Mouse (Mus musculus) frontal cortex, postnatal 36 days (tissue): ENCODE data around the gene Apof.

Experiments
- DNase-seq, 2 experiments: peaks; one replicate each; pipeline ENCODE4 v3.0.0; 2022; ENCODE audit warnings: low spot score in 2 of 2

Apof gene

GRCm38 (mm10) chr10:128268371-128268770 is at the start of gene Apof:
Gene Apof, plus strand, starts transcription at chr10:128268671.
- DNase-seq = no peak

DNA sequence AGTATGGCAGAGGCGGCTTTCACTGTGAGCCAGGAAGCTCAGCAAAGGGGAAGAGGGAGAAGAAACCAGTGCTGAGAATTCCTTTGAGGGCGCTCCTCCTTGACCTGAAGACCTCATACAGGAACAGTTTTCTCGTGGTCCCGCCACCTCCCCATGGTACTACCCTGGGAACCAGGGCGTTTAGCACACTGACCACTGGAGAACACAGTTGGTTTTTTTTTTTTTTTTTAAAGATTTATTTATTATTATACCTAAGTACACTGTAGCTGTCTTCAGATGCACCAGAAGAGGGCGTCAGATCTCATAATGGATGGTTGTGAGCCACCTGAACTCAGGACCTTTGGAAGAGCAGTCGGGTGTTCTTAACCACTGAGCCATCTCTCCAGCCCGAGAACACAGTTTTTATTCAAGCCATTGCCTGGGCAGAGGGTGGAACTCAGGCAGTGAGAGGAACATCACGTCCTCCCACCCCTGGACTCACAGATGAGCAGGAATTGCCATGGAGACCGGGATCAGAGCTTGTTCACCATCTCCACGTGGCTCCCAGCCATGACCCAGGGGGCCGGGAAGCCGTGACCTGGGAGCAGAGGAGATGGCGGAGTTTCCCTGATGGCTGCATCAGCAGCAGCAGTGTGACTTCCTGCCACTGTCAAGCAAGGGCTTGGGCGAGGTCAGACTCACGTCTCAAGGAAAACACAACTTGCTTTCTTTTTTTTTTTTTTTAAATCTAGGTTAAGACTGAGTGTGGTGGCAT is 46.8 kb upstream of the Apof start:
- no peak for DNase-seq

DNA sequence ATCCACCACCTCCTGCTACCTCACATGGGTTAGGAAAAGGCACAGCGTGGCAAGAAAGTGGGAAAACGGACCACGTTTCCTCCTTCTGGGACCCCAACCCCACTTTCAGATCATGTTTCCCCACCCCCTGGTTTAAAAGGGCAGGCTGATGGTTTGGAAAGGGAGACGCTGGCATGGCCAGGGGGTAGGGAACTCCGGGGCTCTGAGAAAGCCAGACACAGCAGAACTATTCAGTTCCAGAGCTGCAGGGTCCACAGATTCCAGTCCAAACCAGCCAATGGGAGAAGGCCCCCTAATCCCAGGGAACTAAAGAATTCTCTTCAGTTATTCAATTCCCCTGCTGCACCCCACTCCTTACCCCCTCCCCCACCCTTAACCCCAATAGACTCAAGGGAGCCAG is 43.4 kb upstream of the Apof start:
- DNase-seq = no peak

- no peak for DNase-seq
These were observed 42.9 kb upstream of the Apof start, which contains the start of gene Mip for GRCm38 (mm10) chr10:128225538-128225937. Gene Mip, plus strand, starts transcription at chr10:128225838.

DNA sequence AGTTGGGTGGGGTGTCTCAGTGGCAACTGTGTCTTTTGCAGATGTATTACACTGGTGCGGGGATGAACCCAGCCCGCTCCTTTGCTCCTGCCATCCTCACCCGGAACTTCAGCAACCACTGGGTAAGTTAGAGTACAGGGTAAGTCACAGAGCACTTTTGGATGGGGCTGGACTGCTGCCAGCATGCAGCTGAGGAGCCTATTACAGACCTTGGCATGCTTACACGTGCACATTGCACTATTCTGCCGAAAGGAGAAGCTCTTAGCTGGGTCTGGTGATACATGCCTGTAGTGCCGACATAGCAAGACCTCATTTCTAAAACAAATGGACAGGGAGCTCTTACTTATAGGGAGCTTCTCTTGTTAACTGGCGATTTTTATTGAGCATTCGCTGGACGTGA is 40.9 kb upstream of the Apof start:
- no peak for DNase-seq

- DNase-seq = no peak
These were observed 40.5 kb upstream of the Apof start for GRCm38 (mm10) chr10:128228009-128228408.

- no peak for DNase-seq
These were observed 37.9 kb upstream of the Apof start for GRCm38 (mm10) chr10:128230582-128230981.

DNA sequence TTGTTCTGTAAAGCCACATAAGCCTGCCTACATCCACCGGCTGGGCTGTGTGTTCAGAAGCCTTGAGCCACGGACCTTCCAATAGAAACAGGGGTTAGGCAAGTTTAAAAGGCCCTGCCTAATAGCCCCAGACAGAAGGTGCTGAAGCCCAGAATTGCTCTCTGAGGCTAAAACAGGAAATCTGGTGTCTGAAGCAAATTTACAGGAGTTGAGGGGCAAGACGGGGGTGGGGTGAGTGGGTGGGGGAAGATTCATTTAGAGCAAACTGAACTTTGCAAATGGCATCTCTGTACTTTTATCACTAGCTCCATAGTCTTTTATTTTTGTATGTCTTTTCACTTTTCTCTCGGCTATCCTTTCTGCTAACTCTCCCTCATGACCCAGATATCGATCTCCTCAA is 37.3 kb upstream of the Apof start:
- no peak for DNase-seq

DNA sequence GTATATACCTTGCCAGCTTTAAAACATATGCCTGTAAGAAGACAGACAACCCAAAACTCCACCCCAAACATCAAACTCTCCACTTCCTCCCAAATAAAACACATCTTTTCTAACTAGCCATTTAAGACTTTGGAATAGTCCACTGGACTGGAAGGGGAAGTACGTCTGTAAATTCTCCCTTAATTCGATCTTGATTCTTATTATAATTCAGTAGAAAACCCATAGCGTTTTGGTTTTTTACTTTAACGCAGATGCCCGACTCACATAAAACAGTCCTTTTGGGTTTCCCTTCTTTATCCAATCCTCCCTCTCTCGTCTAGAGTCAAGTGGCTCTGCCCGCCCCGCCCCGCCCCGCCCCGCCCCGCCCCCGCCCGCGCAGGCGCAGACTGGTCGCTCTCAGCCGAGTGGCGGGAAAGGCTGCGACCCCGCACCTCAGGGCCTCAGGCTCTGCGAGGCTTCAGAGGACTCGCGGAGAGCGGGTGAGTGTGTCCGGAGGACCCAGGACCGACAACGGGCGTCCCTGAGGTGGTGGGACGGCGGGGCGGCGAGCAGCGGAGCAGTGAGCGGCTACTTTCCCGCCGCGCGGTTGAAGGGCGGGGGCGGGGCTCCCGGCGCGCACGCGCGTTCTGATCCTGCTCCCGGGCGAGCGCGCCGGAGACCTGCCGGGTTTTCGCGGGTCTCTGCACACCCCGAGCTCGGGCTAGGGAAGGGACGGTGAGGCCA is 36.6 kb upstream of the Apof start, which contains the start of gene Timeless:
TSS of gene Timeless (plus strand) at position 369 of the 723 bp plus-strand sequence.
- peak; percentile 85 to 89 for DNase-seq

- peak; percentile 28 to 77 for DNase-seq
These were observed 36.0 kb upstream of the Apof start for GRCm38 (mm10) chr10:128232420-128232985.

DNA sequence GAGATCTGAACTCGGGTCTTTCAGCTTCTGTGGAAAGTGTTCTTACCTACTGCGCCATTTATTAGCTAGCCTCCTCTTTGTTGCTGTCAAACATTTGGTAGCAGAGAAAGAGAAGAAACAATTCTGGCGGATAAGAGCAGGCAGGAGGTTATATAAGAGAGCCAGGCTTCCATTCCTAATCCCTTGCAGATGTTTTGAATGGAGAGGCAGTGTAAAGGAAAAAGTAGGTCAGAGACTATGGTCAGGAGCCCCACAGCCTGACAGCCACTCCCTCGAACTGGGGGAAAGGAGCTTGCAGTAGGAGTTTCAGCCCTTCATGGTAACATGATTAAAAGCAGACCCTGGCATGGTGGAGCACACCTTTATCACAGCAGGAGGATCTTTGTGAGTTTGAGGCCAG is 32.1 kb upstream of the Apof start:
- no peak for DNase-seq

- peak; percentile 14 to 22 for DNase-seq
These were observed 30.5 kb upstream of the Apof start for GRCm38 (mm10) chr10:128237807-128238480.

- no peak for DNase-seq
These were observed 29.3 kb upstream of the Apof start for GRCm38 (mm10) chr10:128239140-128239539.

DNA sequence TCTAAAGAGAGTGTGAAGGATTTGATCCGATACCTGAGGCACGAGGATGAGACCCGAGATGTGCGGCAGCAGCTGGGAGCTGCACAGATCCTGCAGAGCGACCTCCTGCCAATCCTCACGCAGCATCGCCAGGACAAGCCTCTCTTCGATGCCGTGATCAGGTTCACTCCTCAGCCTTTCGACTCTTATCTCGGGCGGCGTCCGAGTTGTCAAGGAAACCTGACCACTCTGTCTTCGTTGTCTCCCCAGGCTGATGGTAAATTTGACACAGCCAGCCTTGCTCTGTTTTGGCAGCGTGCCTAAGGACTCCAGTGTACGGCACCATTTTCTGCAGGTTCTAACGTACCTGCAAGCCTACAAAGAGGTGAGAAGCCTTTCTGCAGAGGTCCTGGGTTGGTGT is 28.3 kb upstream of the Apof start:
- DNase-seq = no peak

DNA sequence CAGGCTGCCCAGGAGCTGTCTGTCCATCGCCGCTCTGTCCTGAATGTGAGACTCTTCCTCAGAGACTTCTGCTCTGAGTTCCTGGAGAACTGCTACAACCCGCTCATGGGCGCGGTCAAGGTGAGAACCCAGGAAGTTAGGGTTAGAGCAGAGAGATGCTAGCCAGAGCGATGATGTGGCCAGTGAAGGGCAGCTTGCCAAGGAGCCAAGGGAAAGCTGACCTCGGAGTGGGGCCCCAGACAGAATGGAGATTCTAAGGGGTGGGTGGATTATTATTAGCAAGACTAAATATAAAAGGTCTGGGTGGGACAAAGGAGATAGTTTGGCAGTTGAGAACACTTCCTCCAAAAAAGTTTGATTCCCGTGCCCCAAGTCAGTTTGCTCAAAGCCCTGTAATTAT is 25.2 kb upstream of the Apof start:
- DNase-seq = no peak

GRCm38 (mm10) chr10:128244121-128244520 is 24.4 kb upstream of the Apof start:
- no peak for DNase-seq

DNA sequence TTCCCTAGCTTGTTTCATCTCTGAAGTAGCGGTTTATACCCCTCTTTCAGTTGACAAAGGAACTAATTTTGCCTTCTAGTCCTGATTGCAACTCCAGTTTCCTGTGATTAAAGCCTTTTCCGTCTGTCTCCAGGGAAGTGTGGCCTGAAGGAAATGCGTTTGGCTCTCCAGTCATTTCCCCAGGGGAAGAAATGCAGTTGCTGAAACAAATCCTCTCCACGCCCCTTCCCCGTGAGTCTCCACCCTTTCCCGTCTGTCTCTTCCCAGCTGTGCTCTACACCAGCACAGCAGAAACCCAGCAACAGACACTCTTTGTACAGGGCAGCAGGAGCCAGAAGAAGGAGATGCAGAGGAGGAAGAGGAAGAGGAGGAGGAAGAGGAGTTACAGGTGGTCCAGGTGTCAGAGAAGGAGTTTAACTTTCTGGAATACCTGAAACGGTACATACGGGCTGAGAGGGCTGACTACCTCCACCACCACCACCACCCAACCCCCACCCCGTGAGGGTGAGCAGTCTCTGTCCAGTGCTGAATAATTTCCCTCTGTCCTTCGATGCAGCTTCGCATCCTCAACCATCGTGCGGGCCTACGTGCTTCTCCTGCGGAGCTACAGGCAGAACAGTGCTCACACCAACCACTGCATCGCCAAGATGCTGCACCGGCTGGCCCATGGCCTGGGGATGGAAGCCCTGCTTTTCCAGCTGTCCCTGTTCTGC is 21.3 kb upstream of the Apof start:
- DNase-seq = no peak

DNA sequence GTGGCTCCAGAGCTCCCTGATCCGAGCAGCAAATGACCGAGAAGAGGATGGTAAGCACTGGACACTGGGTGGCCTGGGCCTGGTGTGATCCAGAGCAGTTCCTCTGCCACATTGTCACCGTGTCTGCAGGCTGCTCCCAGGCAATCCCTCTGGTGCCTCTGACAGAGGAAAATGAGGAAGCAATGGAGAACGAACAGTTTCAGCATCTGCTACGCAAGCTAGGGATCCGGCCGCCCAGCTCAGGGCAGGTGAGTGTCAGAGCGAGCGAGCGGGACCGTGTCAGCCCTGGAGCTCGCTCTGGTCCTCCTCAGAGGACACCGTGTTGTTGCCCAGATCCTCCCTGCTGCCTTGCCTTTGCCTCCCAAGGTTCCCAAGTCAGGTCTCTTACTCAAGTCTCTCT is 17.9 kb upstream of the Apof start:
- no peak for DNase-seq

DNA sequence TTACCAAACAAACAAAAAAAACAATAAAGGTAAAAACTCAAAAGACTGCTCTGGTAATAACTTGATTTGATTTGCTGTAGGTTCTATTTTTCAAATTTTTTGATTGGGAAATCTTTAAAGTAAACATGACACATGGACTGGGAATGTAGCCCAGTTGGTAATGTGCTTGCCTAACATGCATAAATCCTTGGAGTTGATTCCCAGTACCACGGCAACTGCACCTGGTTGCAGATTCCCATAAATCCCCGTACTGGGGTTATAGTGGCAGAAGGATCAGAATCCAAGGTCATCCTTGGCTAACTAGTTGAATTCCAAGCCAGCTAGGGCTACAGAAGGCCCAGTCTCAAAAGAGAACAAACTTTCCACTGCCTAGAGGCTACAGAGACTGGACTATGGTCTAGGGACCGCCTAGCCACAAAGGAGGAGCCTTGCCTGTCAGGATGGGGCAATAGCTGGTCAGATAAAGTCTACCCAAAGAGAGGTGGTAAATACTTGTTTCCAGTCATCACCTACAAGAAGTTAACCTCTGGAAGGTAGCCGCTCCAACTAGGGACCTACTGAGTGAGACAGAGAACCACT is 14.7 kb upstream of the Apof start, which contains the start of gene Apon:
TSS of gene Apon (plus strand) at position 420 of the 579 bp plus-strand sequence.
- DNase-seq = no peak

DNA sequence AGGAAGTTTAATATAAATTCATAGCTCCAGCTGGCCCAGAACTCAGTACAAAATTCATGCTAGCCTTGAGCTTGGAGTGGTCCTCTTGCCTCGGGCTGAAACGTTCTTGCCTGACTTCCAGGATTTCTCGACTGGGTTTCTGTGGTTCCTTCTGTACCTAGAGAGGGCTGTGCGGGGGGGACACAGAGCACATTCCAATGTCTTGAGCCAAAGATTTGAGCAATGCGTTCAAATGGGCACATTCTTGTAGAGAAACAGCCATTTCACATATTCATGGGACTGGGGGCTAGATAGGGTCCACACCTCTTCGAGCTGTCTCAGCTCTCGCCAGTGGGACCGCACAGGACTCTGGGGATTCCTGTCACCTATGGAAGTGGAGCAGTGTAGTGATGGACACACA is 12.5 kb upstream of the Apof start:
- DNase-seq = no peak

DNA sequence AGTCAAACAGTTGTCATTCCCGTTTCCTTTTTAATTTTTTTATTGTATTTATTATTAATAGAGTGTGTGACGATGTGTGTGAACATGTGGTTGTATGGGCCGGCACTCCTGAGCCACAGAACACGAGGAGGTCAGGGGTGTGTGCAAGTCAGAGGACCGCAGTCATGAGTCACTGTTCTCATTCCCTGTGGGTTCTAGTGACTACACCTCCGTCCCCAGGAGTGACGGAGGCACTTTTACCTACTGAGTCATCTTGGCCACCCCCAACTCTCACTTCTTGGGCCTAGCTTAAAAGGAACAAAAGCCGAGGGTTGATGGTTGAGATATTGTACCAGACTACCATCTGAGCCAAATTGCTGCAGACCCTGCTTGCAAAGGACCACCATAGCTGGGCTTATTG is 12.1 kb upstream of the Apof start:
- DNase-seq = no peak
